Mouse (Mus musculus): Measurements from ENCODE around the gene Tcf12. TPM values are rescaled to one million over a fixed set of nuclear protein-coding genes. Genes with fewer than 3 reads are reported as not detected.

The Tcf12 gene
- 129 and 143 TPM in 2 replicates for polyA plus RNA-seq (2015; fragmentation: Nextera tagmentation; extraction: Ambion mirVana)

- H3K27ac ChIP-seq, result peak within 1 kb of the TSS; percentile 99
- peaks cover 9% of the 10 kb centered on the region for H3K36me3 ChIP-seq
- H3K9ac ChIP-seq, result peak within 1 kb of the TSS; percentile 100
- ATAC-seq (ENCODE audit: insufficient number of reproducible peaks, insufficient read depth, low FRiP score, low TSS enrichment, low read depth), result peak; percentile 85
- H3K4me2 ChIP-seq, result peak within 1 kb of the TSS; percentile 77
- no peaks in the 10 kb centered on the region for H3K9me3 ChIP-seq
- peaks cover 21% of the 10 kb centered on the region for H3K4me1 ChIP-seq
- WGBS, result 3% methylated on average over 86 of the region's 88 CpGs
- H3K27me3 ChIP-seq, result no peaks in the 10 kb centered on the region
- peak within 1 kb of the TSS; percentile 97 for H3K4me3 ChIP-seq
Observed at GRCm38 (mm10) chr9:72111622-72112550, at the start of gene Tcf12. Tcf12 (minus strand) TSS chr9:72111871.

- Histone ChIP-seq H3K4me3 (no peak overlapping the region), H3K27me3 (no peaks in the 10 kb centered on the region), H3K9ac (no peak overlapping the region), H3K36me3 (no peaks in the 10 kb centered on the region), H3K4me2 (no peak overlapping the region), H3K9me3 (no peaks in the 10 kb centered on the region), H3K4me1 (peaks cover 5% of the 10 kb centered on the region; the same call in 1 of the 2 replicates), H3K27ac (no peak overlapping the region)
- no peak for ATAC-seq (ENCODE audit: insufficient number of reproducible peaks, insufficient read depth, low FRiP score, low TSS enrichment, low read depth)
- 91% methylated on average over 2 of the region's 2 CpGs for WGBS
Observed at GRCm38 (mm10) chr9:72158392-72158791, 46.7 kb upstream of the Tcf12 start.

- Histone ChIP-seq H3K36me3 (no peaks in the 10 kb centered on the region), H3K4me1 (peaks cover 5% of the 10 kb centered on the region; the same call in 1 of the 2 replicates), H3K9ac (no peak overlapping the region), H3K4me2 (no peak overlapping the region), H3K4me3 (no peak overlapping the region), H3K9me3 (no peaks in the 10 kb centered on the region), H3K27ac (no peak overlapping the region), H3K27me3 (no peaks in the 10 kb centered on the region)
- WGBS, result 79% methylated on average over 1 of the region's 1 CpGs
- no peak for ATAC-seq (ENCODE audit: insufficient number of reproducible peaks, insufficient read depth, low FRiP score, low TSS enrichment, low read depth)
Observed at GRCm38 (mm10) chr9:72157091-72157490, 45.4 kb upstream of the Tcf12 start.

GRCm38 (mm10) chr9:72155250-72156138 lies 43.8 kb upstream of the Tcf12 start:
- Histone ChIP-seq H3K4me3 (peak overlapping the region; percentile 19; the same call in 1 of the 2 replicates), H3K27ac (no peak overlapping the region), H3K9me3 (no peaks in the 10 kb centered on the region), H3K4me1 (peaks cover 5% of the 10 kb centered on the region; the same call in 1 of the 2 replicates), H3K36me3 (no peaks in the 10 kb centered on the region), H3K4me2 (peak overlapping the region; percentile 48), H3K27me3 (no peaks in the 10 kb centered on the region), H3K9ac (0 out of 2 replicates have a peak overlapping the region, but pooled peaks have one; percentile 8)
- no peak for ATAC-seq (ENCODE audit: insufficient number of reproducible peaks, insufficient read depth, low FRiP score, low TSS enrichment, low read depth)
- WGBS, result 33% methylated on average over 21 of the region's 21 CpGs

GRCm38 (mm10) chr9:72144148-72144547 lies 32.5 kb upstream of the Tcf12 start:
- no peak for ATAC-seq (ENCODE audit: insufficient number of reproducible peaks, insufficient read depth, low FRiP score, low TSS enrichment, low read depth)
- Histone ChIP-seq H3K27ac (no peak overlapping the region), H3K4me1 (no peaks in the 10 kb centered on the region), H3K36me3 (no peaks in the 10 kb centered on the region), H3K4me2 (no peak overlapping the region), H3K4me3 (no peak overlapping the region), H3K27me3 (no peaks in the 10 kb centered on the region), H3K9me3 (no peaks in the 10 kb centered on the region), H3K9ac (no peak overlapping the region)
- 78% methylated on average over 5 of the region's 5 CpGs for WGBS

- no peak overlapping the region for H3K9ac ChIP-seq
Observed at GRCm38 (mm10) chr9:72137899-72138298, 26.2 kb upstream of the Tcf12 start.

GRCm38 (mm10) chr9:72133772-72134245 lies 22.1 kb upstream of the Tcf12 start:
- H3K4me3 ChIP-seq, result peak overlapping the region; percentile 66
- no peak for ATAC-seq (ENCODE audit: insufficient number of reproducible peaks, insufficient read depth, low FRiP score, low TSS enrichment, low read depth)
- no peaks in the 10 kb centered on the region for H3K9me3 ChIP-seq
- 45% methylated on average over 4 of the region's 4 CpGs for whole genome bisulfite sequencing
- peak overlapping the region; percentile 91 for H3K9ac ChIP-seq
- H3K4me2 ChIP-seq, result peak overlapping the region; percentile 86
- no peaks in the 10 kb centered on the region for H3K36me3 ChIP-seq
- H3K4me1 ChIP-seq, result peaks cover 18% of the 10 kb centered on the region
- H3K27me3 ChIP-seq, result no peaks in the 10 kb centered on the region
- H3K27ac ChIP-seq, result peak overlapping the region; percentile 94

More at GRCm38 (mm10) chr9:72137899-72138298, 26.2 kb upstream of the Tcf12 start:
- ATAC-seq (ENCODE audit: insufficient number of reproducible peaks, insufficient read depth, low FRiP score, low TSS enrichment, low read depth), result no peak
- Histone ChIP-seq H3K9me3 (no peaks in the 10 kb centered on the region), H3K4me2 (no peak overlapping the region), H3K4me3 (no peak overlapping the region), H3K36me3 (no peaks in the 10 kb centered on the region), H3K27ac (no peak overlapping the region), H3K4me1 (peaks cover 5% of the 10 kb centered on the region; the same call in 1 of the 2 replicates), H3K27me3 (no peaks in the 10 kb centered on the region)

GRCm38 (mm10) chr9:72133089-72133771 lies 21.6 kb upstream of the Tcf12 start:
- H3K27ac ChIP-seq, result peak overlapping the region; percentile 94
- H3K36me3 ChIP-seq, result no peaks in the 10 kb centered on the region
- H3K27me3 ChIP-seq, result no peaks in the 10 kb centered on the region
- ATAC-seq (ENCODE audit: insufficient number of reproducible peaks, insufficient read depth, low FRiP score, low TSS enrichment, low read depth), result peak; percentile 89
- H3K4me3 ChIP-seq, result peak overlapping the region; percentile 66
- peak overlapping the region; percentile 91 for H3K9ac ChIP-seq
- no peaks in the 10 kb centered on the region for H3K9me3 ChIP-seq
- peaks cover 18% of the 10 kb centered on the region for H3K4me1 ChIP-seq
- WGBS, result 1% methylated on average over 56 of the region's 56 CpGs
- peak overlapping the region; percentile 86 for H3K4me2 ChIP-seq

- WGBS, result under 1% methylated on average over 22 of the region's 29 CpGs
- Histone ChIP-seq H3K36me3 (no peaks in the 10 kb centered on the region), H3K4me1 (peaks cover 18% of the 10 kb centered on the region), H3K4me2 (peak overlapping the region; percentile 86), H3K9me3 (no peaks in the 10 kb centered on the region), H3K27me3 (no peaks in the 10 kb centered on the region), H3K27ac (peak overlapping the region; percentile 94), H3K4me3 (peak overlapping the region; percentile 66), H3K9ac (peak overlapping the region; percentile 91)
- ATAC-seq (ENCODE audit: insufficient number of reproducible peaks, insufficient read depth, low FRiP score, low TSS enrichment, low read depth), result no peak
Observed at GRCm38 (mm10) chr9:72132728-72133088, 21.0 kb upstream of the Tcf12 start.

GRCm38 (mm10) chr9:72129884-72130283 lies 18.2 kb upstream of the Tcf12 start:
- peaks cover 18% of the 10 kb centered on the region for H3K4me1 ChIP-seq
- WGBS, result 59% methylated on average over 4 of the region's 4 CpGs
- no peaks in the 10 kb centered on the region for H3K27me3 ChIP-seq
- no peaks in the 10 kb centered on the region for H3K9me3 ChIP-seq
- no peak for ATAC-seq (ENCODE audit: insufficient number of reproducible peaks, insufficient read depth, low FRiP score, low TSS enrichment, low read depth)
- H3K4me2 ChIP-seq, result no peak overlapping the region
- H3K4me3 ChIP-seq, result no peak overlapping the region
- H3K36me3 ChIP-seq, result no peaks in the 10 kb centered on the region
- no peak overlapping the region for H3K9ac ChIP-seq
- no peak overlapping the region for H3K27ac ChIP-seq

- H3K9ac ChIP-seq, result no peak overlapping the region
- H3K27ac ChIP-seq, result no peak overlapping the region
- ATAC-seq (ENCODE audit: insufficient number of reproducible peaks, insufficient read depth, low FRiP score, low TSS enrichment, low read depth), result no peak
- H3K27me3 ChIP-seq, result no peaks in the 10 kb centered on the region
- 69% methylated on average over 1 of the region's 1 CpGs for WGBS
- H3K9me3 ChIP-seq, result no peaks in the 10 kb centered on the region
- no peak overlapping the region for H3K4me2 ChIP-seq
- no peak overlapping the region for H3K4me3 ChIP-seq
- H3K4me1 ChIP-seq, result peaks cover 4% of the 10 kb centered on the region; the same call in 1 of the 2 replicates
- no peaks in the 10 kb centered on the region for H3K36me3 ChIP-seq
Observed at GRCm38 (mm10) chr9:72125442-72125841, 13.8 kb upstream of the Tcf12 start.

All from embryonic facial prominence, embryonic 13.5 days (tissue).